Mouse (Mus musculus): ENCODE measurements around the gene Marcksl1.

- TF ChIP-seq CTCF (IDR thresholded peaks at IDR 0.05; ENCODE audit: low read depth) (no peak), EP300 (IDR thresholded peaks at IDR 0.05; ENCODE audit: low read depth) (no peak)
Measured at GRCm38 (mm10) chr4:129479863-129480262, 33.5 kb upstream of the Marcksl1 start.

Measured in heart, postnatal 0 days (tissue).